In the genomic region with DNA sequence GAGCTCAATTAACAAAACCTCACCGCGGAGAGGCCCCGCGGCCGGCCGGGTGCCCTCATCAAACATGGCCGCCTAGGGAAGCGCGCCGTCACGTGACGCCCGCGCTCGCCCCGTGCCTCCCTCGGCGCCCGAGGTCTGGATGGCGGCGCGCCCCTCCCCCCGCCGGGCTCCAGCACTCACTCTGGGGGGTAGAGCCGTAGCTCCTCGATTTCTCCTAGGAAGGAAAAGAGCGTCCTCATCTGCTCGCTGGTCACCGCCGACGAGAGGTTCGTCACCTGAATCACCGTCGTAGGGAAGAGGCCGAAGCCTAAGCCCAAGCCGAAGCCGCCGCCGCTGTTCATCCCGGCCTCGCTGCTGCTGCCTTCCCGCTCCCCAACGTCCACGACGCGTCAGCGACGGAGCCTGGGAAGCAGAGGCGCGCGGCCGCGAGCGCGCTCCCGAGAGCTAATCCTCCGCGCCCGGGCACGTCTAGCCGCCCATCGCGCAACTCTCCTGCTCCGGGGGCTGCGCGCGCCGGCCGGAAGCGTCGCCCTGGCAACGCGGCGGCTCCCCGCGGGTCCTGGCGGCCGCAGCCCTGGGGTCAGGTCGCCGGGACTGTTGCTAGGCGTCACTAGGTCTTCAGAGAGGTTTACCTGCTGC, we compare ENCODE assay signal across 8 mouse cellular contexts. TPM values are rescaled to one million over a fixed set of nuclear protein-coding genes. Genes with fewer than 3 reads are reported as not detected.
DNase-seq lines count a peak whose midpoint lies in the region; ATAC-seq lines count a peak whose summit lies in the region.

A gene (minus strand): TSS at position 490 of the 639 bp plus-strand sequence.

- peak; percentile 98 for DNase-seq in Muller cell, postnatal 12 days (ENCODE audit: inconsistent ontology term)
- peak; percentile 95 for DNase-seq in cerebellum, adult 9-11 months
- DNase-seq in frontal cortex, postnatal 10 days (ENCODE audit: low spot score in 2 of 2), result peak; percentile 88 to 94
- peak; percentile 95 to 97 for DNase-seq in layer of hippocampus, postnatal 14 days (ENCODE audit: low spot score in 2 of 2)
- peak; percentile 93 for DNase-seq in lung, postnatal 14 days
- DNase-seq in retina, adult 2 months (ENCODE audit: low read depth, low spot score), result peak; percentile 90
- peak; percentile 87 to 91 for DNase-seq in thymus, postnatal 36 days

- peak within 1 kb of the TSS; percentile 63 for H3K4me2 ChIP-seq in hindbrain, embryonic 12.5 days (replicated peaks)

- ATAC-seq in hindbrain, embryonic 12.5 days (ENCODE audit: low FRiP score), result peak; percentile 96

- peak within 1 kb of the TSS; percentile 69 for H3K4me3 ChIP-seq in hindbrain, embryonic 12.5 days

- peak within 1 kb of the TSS; percentile 99 for H3K27ac ChIP-seq in hindbrain, embryonic 12.5 days

- H3K36me3 ChIP-seq in hindbrain, embryonic 12.5 days, result no peaks in the 10 kb centered on the region

- H3K9me3 ChIP-seq in hindbrain, embryonic 12.5 days (replicated peaks), result no peaks in the 10 kb centered on the region

- H3K9ac ChIP-seq in hindbrain, embryonic 12.5 days, result peak within 1 kb of the TSS; percentile 82

- WGBS in hindbrain, embryonic 12.5 days, result under 1% methylated on average over 80 of the region's 81 CpGs

- peaks cover 26% of the 10 kb centered on the region for H3K4me1 ChIP-seq in hindbrain, embryonic 12.5 days

- H3K27me3 ChIP-seq in hindbrain, embryonic 12.5 days, result no peaks in the 10 kb centered on the region

RNA-seq across cellular contexts. Expression of the gene that starts here (rescaled TPM):
- 108 and 117 TPM in 2 replicates for polyA plus RNA-seq in hindbrain, embryonic 12.5 days (2016; fragmentation: Nextera tagmentation; extraction: Ambion mirVana)
- 10 to 100 TPM; 78.8 to 99.9 TPM for total RNA-seq in layer of hippocampus, postnatal 14 days (2021)

Comparison
In these comparisons a context has a peak if more than half of its experiments do, and no peak if none do; other contexts are left out.
1. Peak in every context shown above with its lines: DNase-seq, ATAC-seq, H3K4me3 ChIP-seq and H3K27ac ChIP-seq.